Mouse (Mus musculus) cerebellum, adult 2 months (tissue): ENCODE measurements around the gene Dao. TPM values are rescaled to one million over a fixed set of nuclear protein-coding genes. Genes with fewer than 3 reads are reported as not detected.

Experiments used
- DNase-seq, 2 experiments: peaks; one replicate each; pipeline ENCODE4 v3.0.0; 2021
- H3K27ac ChIP-seq: fragments of 200-500 bp; 2 replicates; pipeline ENCODE4 v1.5.1; 2012; ENCODE audit warnings: low read length, control low read depth, inconsistent platforms; ENCODE audit not compliant: insufficient read depth
- H3K27me3 ChIP-seq: fragments of 200-500 bp; 2 replicates; pipeline ENCODE4 v1.6.1; 2012; ENCODE audit warnings: inconsistent platforms, mild to moderate bottlenecking, low read length, moderate library complexity; ENCODE audit not compliant: control insufficient read depth, insufficient read depth
- H3K4me1 ChIP-seq: fragments of 200-500 bp; 2 replicates; pipeline ENCODE4 v1.6.1; 2011; ENCODE audit warnings: low read length; ENCODE audit not compliant: control insufficient read depth, insufficient read depth
- H3K4me3 ChIP-seq: fragments of 200-500 bp; replicated peaks from 2 replicates; pipeline ENCODE3; 2011; ENCODE audit warnings: mild to moderate bottlenecking, low read depth, low read length, control low read depth; ENCODE audit not compliant: insufficient read depth
- CTCF ChIP-seq: fragments of 200-500 bp; IDR thresholded peaks from 2 replicates; pipeline ENCODE4 v1.5.1; 2011; ENCODE audit warnings: low read depth, mild to moderate bottlenecking, control low read depth, low read length, moderate library complexity, borderline replicate concordance; ENCODE audit not compliant: insufficient read depth
- POLR2A ChIP-seq: fragments of 200-500 bp; IDR thresholded peaks from 2 replicates; pipeline ENCODE4 v1.6.1; 2011; ENCODE audit warnings: low read length, control low read depth, borderline replicate concordance; ENCODE audit not compliant: insufficient read depth
- WGBS: fragments of 180-500 bp; shearing (Covaris S2); methylation state at CpG from one replicate; pipeline ENCODE4 v1.1.7; 2018; 5-methylcytosine and 5-hydroxymethylcytosine counted together
- polyA plus RNA-seq: library from polyadenylated mRNA; depleted of rRNA; stranded (reverse); fragments of >200 nt; gene quantifications from 2 replicates; pipeline ENCODE4 v1.2.3, GENCODE M21; 2012

The Dao gene
- polyA plus RNA-seq, 1 experiment = 51.3 TPM

GRCm38 (mm10) chr5:113985737-113986136 lies 17.8 kb upstream of the Dao start:
- no peak for DNase-seq
- H3K27ac ChIP-seq = no peak overlapping the region
- H3K4me3 ChIP-seq = no peak overlapping the region
- no peaks in the 10 kb centered on the region for H3K27me3 ChIP-seq
- H3K4me1 ChIP-seq = peaks cover 24% of the 10 kb centered on the region
- 71% methylated on average over 2 of the region's 2 CpGs for WGBS
- TF ChIP-seq POLR2A (no peak), CTCF (no peak)

- Histone ChIP-seq H3K27ac (0 out of 2 replicates have a peak overlapping the region, but pooled peaks have one; percentile 33), H3K27me3 (no peaks in the 10 kb centered on the region), H3K4me1 (peaks cover 26% of the 10 kb centered on the region), H3K4me3 (no peak overlapping the region)
- DNase-seq = no peak
- 50% methylated on average over 9 of the region's 9 CpGs for WGBS
- no peak for TF ChIP-seq CTCF
- no peak for TF ChIP-seq POLR2A
These were observed 17.1 kb upstream of the Dao start for GRCm38 (mm10) chr5:113986182-113986961.

- WGBS = 69% methylated on average over 20 of the region's 20 CpGs
- Histone ChIP-seq H3K4me1 (peaks cover 25% of the 10 kb centered on the region), H3K4me3 (no peak overlapping the region), H3K27me3 (no peaks in the 10 kb centered on the region), H3K27ac (no peak overlapping the region)
- TF ChIP-seq CTCF (no peak), POLR2A (no peak)
- no peak for DNase-seq
These were observed 14.0 kb upstream of the Dao start for GRCm38 (mm10) chr5:113989437-113990024.

- no peak overlapping the region for H3K27ac ChIP-seq
- DNase-seq = no peak
These were observed 12.9 kb upstream of the Dao start for GRCm38 (mm10) chr5:113990593-113990992.

GRCm38 (mm10) chr5:113991141-113991540 lies 12.4 kb upstream of the Dao start:
- WGBS = 41% methylated on average over 7 of the region's 7 CpGs
- Histone ChIP-seq H3K4me1 (peaks cover 25% of the 10 kb centered on the region), H3K27me3 (no peaks in the 10 kb centered on the region), H3K27ac (no peak overlapping the region), H3K4me3 (no peak overlapping the region)
- TF ChIP-seq POLR2A (no peak), CTCF (no peak)
- DNase-seq = no peak

More at GRCm38 (mm10) chr5:113990593-113990992, 12.9 kb upstream of the Dao start:
- peaks cover 25% of the 10 kb centered on the region for H3K4me1 ChIP-seq
- no peak for TF ChIP-seq POLR2A
- no peak; the same call in 1 of the 2 replicates for TF ChIP-seq CTCF
- H3K27me3 ChIP-seq = no peaks in the 10 kb centered on the region
- 93% methylated on average over 5 of the region's 5 CpGs for WGBS
- H3K4me3 ChIP-seq = no peak overlapping the region

- no peak for TF ChIP-seq POLR2A
- no peak for TF ChIP-seq CTCF
- peaks cover 19% of the 10 kb centered on the region for H3K4me1 ChIP-seq
- 16% methylated on average over 12 of the region's 12 CpGs for WGBS
- H3K27me3 ChIP-seq = no peaks in the 10 kb centered on the region
- no peak for DNase-seq
- peak overlapping the region; percentile 46 for H3K27ac ChIP-seq
- H3K4me3 ChIP-seq = peak overlapping the region; percentile 76
These were observed 11.1 kb upstream of the Dao start for GRCm38 (mm10) chr5:113992339-113992831.

- under 1% methylated on average over 22 of the region's 22 CpGs for WGBS
- peak; percentile 70 to 78 for DNase-seq
- TF ChIP-seq POLR2A (no peak), CTCF (no peak)
- H3K27ac ChIP-seq = peak overlapping the region; percentile 46
- peaks cover 19% of the 10 kb centered on the region for H3K4me1 ChIP-seq
- H3K4me3 ChIP-seq = peak overlapping the region; percentile 76
- H3K27me3 ChIP-seq = no peaks in the 10 kb centered on the region
These were observed 10.4 kb upstream of the Dao start for GRCm38 (mm10) chr5:113993031-113993486.
